Mouse (Mus musculus) frontal cortex, postnatal 14 days (tissue): ENCODE results near the gene Ttll1.
"Not testable (repeated sequence)": the region's sequence is repeated elsewhere in the genome, so short reads cannot be mapped to it uniquely, and the experiment has no call there.

Experiments used
- DNase-seq, 2 experiments: peaks; one replicate each; pipeline ENCODE4 v3.0.0; 2022; ENCODE audit warnings: low spot score in 2 of 2

Gene Ttll1

DNA sequence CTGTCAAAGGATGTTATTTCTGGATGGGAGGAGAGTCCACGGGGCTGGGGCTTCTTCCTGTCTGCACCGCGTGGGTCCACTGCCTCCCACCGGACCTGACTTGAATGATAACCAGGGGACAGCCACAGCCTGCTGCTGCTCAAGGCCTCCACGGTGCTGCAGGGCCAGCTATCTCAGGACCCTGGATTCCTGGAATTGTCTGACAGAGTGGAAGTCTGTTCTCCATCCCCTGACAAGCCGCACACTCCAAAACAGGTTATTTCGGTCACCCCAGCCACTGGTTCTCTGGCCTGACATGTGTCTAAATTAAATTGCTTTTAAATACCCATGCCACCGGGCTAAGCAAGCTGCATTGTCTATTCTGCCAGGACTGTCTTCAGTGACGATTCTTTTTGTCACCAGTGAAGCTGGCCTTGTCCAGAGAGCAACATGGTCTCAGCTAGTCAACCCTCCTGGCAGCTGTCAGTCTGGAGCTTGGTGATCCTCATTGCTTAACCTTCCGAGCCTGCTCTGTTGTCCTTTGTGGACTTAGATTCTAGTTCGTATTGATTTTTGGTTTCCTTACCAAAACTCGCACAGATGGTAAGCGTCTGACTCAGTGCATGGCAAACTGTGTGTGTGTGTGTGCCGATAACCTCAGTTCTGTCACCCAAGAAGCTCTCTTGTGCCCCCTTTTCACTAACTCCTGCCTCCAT is 13.1 kb upstream of the Ttll1 start:
- no peak for DNase-seq

DNA sequence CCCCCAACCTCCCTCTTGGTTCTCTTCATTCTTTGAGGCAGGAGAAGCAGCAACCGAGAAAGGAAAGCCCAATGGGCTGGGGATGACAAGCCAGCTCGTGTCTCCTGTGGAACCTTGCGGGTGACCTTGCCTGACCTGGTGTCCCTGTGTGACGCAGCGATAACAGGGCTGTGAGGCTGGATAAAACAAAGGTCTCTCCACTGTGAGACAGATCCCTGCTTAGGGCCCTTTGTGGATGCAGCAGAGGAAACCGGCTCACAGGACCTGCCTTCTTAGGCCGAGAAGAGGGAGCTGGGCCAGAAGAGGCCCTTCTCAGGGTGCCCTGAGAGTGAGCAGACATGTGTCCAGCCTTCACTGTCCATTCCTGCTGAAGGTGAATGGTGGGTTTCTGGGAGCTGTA is 12.5 kb upstream of the Ttll1 start:
- no peak for DNase-seq

DNA sequence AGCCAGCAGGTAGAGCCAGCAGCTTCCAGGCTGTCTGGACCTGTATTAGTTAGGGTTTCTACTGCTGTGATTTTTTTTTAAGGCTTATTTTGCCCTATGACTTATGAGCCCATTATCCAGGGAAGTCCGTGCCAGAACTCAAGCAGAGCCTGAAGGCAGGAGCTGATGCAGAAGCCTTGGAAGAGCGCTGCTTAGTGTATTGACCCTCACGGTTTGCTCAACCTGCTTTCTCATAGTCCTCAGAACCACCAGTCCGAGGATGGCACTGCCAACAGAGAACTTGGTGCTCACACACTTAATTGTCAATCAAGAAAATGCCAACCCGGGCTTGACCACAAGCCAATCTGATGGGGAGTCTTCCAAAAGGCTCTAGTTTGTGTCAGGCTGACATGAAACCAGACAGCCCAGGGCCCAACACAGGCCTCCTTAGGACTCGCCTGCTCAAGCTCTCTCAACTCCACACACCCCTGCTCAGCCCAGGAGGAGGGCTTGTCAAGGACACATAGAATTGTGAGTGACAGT is 10.2 kb upstream of the Ttll1 start:
- no peak for DNase-seq

GRCm38 (mm10) chr15:83518215-83519048 is 7.7 kb upstream of the Ttll1 start:
- peak; percentile 19 to 33 for DNase-seq

DNA sequence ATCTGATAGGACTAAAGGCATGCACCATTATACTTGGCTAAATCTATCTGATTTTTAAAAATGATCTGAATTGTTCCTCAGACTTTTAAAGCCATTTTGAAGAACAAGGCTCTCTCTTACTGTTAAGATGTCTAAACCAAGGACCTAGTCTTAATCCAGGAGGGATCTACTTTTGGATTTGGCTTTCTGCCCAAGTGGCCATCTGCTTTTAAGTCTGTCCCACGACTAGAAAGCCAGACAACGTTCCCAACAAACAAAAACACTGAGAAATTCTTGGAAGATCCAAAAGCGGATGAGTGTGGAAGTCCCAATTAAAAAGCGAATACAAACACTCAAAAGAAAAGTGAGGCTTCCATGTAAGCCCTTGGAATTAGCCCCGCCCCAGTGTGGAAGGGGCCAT is 4.3 kb upstream of the Ttll1 start:
- DNase-seq, result no peak

DNA sequence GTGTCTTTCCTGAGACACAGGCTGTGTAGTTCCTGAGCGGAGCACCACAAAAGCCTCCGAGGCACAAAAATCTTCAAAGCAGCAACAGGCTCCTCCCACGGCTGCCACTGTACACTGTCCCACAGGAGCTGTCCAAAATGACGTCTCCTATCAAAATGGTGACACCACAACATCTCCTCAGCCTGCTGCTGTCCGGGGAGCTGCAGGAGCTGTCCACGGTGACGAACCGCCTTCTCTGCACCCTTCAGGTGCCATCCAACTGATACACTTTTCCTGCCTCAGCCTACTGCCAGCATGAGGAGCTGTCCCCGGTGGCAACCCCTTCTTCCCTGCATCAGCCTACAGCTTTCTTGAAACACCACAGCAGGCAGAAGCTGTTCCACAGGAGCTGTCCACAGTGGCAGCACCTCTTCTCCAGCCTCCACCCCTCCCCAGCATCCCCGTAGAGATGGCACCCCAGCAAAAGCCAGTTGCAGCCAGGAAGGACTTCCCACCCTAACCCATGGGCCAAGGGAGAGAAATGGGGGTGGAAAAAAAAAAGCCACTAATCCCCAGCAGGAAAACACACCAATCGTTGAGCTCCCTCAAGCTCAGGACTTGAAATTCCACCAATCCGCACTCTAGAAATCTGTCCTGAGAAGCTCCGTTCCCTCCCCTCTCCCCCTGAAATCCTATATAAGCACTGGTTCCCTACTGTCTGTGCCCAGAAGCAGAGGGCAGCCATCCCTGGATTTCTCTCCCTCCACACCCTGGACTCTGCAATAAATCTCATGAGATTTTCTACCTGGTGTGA is 2.0 kb upstream of the Ttll1 start:
- no peak for DNase-seq

DNA sequence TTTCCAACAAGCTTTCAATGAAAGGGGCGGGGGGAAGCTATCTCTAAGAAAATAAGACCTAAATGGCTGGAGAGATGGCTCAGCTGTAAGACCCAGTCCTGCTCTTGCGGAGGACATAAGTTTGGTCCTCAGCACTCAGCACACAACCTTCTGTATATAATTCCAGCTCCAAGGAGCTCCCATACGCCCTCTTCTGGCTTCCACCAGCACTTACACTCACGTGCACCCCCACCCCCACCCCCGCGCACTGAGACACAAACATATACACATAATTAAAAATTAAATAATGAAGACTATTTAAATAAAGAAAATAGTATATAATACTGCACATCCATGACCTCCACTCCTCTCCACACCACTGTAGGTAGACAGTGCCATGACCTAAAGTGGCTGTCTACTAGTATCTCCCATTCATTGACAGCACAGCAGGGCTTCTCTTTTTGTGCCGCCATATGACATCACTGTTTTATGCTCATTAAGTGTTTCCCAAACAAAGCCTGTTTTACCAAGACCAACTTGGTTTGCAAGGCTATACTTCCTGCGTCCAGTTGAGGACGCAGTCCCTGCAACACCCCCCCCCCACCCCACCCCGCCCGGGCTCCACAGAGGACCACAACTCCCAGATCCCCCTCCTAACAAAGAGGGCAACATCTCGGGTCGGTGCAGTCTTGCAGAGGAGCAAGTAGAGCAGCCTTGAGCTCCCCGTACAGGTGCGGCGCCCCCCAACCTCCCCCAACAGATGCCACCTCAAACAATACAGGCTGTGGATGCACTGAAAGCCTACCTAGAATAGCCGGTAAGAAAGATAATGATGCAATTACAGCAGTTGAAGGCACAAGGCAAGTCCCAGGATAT is 516 bp downstream of the Ttll1 start:
- no peak for DNase-seq

- not testable (repeated sequence) for DNase-seq
Measured at GRCm38 (mm10) chr15:83501483-83501882, 9.2 kb downstream of the Ttll1 start.

DNA sequence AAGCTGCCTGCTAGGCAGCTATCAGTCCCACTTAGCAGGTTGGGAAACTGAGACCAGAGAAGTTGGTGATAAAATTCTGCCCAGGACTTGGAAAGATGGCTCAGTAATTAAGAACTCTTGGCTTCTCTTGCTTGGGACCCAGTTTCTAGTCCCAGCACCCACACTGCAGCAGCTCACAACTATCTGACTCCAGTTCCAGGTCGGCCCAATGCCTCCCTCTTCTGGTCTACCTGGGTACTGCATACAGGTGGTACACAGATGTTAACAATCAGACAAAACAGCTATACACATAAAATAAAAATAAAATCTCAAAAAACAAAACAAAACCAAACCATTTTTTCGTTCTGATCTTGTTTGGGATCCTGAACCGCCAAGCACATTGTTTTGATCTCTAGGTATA is 10.3 kb downstream of the Ttll1 start:
- DNase-seq, result no peak

- DNase-seq, result no peak
Measured at GRCm38 (mm10) chr15:83499211-83499755, 11.4 kb downstream of the Ttll1 start.

GRCm38 (mm10) chr15:83497299-83497698 is 13.4 kb downstream of the Ttll1 start:
- no peak for DNase-seq

GRCm38 (mm10) chr15:83495787-83496367 is 14.8 kb downstream of the Ttll1 start:
- no peak for DNase-seq

DNA sequence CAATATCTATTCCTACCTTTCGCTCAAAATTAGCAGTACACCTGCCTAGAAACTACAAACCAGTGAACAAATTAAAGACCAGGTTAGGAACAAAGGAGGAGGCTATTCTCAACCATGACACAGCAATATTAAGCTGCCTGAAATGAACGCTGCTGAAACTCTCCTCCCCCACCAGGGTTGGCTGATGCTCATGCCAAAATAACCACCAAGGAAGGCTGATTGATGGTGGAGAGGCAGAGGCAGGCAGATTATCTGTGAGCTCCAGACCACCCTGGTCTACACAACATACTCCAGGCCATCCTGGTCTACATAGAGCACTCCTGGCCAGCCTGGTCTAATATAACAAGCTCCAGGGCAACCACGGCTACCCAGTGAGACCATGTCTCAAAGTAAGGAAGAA is 15.5 kb downstream of the Ttll1 start:
- DNase-seq, result no peak

DNA sequence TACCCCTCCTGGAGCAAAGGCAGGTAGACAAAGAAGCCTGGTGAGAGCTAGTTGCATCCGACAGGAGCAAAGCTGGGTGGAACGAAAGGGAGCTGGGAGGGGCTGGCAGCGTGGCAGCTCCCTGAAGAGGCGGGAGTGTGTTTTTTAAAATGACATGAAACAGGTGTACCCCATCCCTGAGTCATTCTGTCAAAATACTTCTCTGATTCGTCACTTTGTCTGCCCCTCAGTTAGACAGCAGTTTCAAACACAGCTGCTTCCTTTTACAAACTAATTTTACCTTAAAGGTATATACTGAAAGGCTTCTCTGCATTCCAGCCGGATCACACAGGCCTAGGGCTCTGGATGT is 16.1 kb downstream of the Ttll1 start:
- DNase-seq, result no peak

GRCm38 (mm10) chr15:83493856-83494571 is 16.7 kb downstream of the Ttll1 start:
- DNase-seq, result no peak

DNA sequence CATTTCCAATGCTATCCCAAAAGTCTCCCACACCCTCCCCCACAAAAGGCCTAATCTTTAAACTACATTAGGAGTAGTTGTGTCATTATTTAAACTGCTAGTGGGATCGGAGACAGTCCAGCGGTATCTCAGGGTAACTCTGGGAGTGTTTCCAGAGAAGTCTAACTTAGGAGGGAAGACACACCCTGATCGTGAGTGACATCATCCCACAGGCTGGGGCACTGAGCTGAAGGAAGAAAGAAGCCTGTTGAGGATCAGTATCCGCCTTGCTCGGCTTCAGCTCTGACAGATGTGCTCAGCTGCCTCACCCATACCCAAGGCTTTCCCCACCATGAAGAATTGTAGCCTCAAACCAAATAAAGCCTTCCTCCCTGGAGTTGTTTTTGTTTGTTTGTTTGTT is 18.8 kb downstream of the Ttll1 start:
- DNase-seq, result no peak

DNA sequence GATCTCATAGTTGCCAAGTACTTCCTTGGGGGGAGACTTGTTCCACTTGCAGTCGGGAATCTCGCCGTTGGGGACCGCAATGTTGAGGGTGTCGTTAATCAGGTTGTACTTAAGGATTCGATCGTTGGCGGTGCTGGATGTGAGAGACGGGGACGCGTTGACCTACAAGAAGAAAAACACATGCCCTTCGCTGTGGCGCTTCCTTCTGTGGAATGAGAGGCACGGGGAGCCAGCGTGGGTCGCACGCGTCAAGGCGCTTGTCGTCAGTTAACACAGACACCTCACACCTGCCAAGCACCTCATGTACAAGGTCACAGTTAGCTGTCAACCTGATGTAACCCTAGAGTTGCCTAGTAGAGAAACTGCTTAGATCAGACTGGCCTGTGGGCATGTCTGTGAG is 21.2 kb downstream of the Ttll1 start:
- no peak for DNase-seq

DNA sequence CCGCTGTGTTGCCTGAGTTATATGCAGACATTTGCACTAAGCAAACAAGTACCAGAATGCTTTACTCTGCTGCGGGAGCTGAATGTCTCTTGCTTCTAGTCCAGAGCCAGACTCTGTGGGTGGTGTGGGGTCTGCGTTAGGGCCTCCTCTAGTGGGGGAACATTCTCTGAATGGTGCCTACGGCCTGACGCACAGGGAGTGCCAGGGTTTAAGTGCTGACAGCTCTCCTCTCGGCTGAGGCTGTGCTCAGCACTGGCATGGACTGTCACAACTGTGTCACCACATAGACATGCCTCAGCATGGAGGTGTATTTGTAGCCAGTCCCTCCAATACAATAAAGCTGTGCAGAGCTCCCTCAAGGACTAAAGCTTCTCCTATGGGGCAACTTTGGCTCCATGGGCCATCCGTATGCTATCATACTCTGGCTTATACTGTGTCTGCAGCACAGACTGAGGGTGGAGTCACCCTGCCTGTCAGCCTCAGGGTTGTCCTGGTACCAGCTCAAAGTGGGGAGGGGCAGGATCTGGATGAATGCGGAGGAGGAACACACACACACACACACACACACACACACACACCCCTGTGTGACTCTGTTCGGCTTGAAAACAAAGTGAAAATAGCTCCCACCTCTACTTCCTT is 23.1 kb downstream of the Ttll1 start:
- peak in 1 of 2 experiments; percentile 14 for DNase-seq

- no peak for DNase-seq
Measured at GRCm38 (mm10) chr15:83484311-83484710, 26.4 kb downstream of the Ttll1 start.

DNA sequence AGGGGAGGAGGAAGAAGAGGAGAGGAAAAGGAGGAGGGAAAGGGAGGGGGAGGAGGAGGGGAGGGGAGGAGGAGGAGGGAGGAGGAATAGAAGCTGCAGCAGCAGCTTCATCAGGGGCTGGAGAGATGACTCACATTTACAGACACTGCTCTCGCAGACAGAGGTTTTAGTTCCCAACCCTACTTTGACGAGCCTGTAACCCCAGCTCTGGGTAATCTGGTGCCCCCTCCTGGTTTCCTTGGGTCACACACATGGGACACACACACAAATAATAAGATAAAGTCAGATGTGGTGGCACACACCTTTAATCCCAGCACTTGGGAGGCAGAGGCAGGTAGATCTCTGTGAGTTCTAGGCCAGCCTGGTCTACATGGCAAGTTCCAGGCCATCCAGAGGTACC is 27.2 kb downstream of the Ttll1 start:
- no peak for DNase-seq
